Mouse (Mus musculus): Measurements from ENCODE around the gene Gm49510. TPM values are rescaled to one million over a fixed set of nuclear protein-coding genes. Genes with fewer than 3 reads are reported as not detected.

Gm49510 gene
- polyA plus RNA-seq, 1 experiment from 2014 or later: not detected

GRCm38 (mm10) chr15:78892440-78892839 lies 7.0 kb upstream of the Gm49510 start:
- no peaks in the 10 kb centered on the region for H3K27me3 ChIP-seq (replicated peaks; ENCODE audit: control insufficient read depth, insufficient read depth, low read length)
- H3K4me1 ChIP-seq (ENCODE audit: control insufficient read depth, insufficient read depth, low read length): no peaks in the 10 kb centered on the region
- H3K36me3 ChIP-seq (ENCODE audit: control insufficient read depth, insufficient read depth, low read length): peaks cover 71% of the 10 kb centered on the region
- H3K9me3 ChIP-seq (replicated peaks; ENCODE audit: control insufficient read depth, low read length): no peaks in the 10 kb centered on the region
- H3K4me3 ChIP-seq (ENCODE audit: low read depth, low read length): no peak overlapping the region
- H3K9ac ChIP-seq (ENCODE audit: low read length): no peak overlapping the region
- H3K27ac ChIP-seq (ENCODE audit: low read depth, low read length): no peak overlapping the region
- WGBS: 76% methylated on average over 7 of the region's 7 CpGs
- no peak for ATAC-seq
- DNase-seq (ENCODE audit: low spot score): no peak
- H3K4me2 ChIP-seq (ENCODE audit: low read length): no peak overlapping the region

DNA sequence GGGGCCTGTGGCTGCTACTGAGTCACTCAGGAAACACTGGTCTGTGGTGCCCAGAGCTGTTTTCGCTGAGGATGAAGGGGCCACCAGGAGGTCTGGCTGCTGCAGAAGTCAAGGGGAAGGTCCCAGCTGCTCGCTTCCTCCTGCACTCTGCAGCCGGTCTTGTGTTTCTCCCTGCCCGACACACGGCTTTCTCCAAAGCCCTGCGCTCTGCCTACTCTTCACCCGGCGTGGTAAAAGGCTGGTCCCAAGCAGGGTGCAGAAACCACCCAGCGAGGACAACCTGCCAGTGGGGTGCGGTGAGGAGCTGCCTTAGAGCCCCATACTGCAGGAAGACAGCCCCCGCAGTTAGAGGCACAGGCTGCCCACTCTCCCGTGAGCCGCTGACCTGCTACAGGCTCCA lies 4.7 kb upstream of the Gm49510 start:
- H3K4me1 ChIP-seq (ENCODE audit: control insufficient read depth, insufficient read depth, low read length): no peaks in the 10 kb centered on the region
- peaks cover 50% of the 10 kb centered on the region for H3K36me3 ChIP-seq (ENCODE audit: control insufficient read depth, insufficient read depth, low read length)
- no peak for ATAC-seq
- H3K4me2 ChIP-seq (ENCODE audit: low read length): no peak overlapping the region
- no peaks in the 10 kb centered on the region for H3K27me3 ChIP-seq (replicated peaks; ENCODE audit: control insufficient read depth, insufficient read depth, low read length)
- DNase-seq (ENCODE audit: low spot score): no peak
- no peak overlapping the region for H3K4me3 ChIP-seq (ENCODE audit: low read depth, low read length)
- H3K9me3 ChIP-seq (replicated peaks; ENCODE audit: control insufficient read depth, low read length): no peaks in the 10 kb centered on the region
- 86% methylated on average over 13 of the region's 13 CpGs for WGBS
- no peak overlapping the region for H3K9ac ChIP-seq (ENCODE audit: low read length)
- no peak overlapping the region for H3K27ac ChIP-seq (ENCODE audit: low read depth, low read length)

DNA sequence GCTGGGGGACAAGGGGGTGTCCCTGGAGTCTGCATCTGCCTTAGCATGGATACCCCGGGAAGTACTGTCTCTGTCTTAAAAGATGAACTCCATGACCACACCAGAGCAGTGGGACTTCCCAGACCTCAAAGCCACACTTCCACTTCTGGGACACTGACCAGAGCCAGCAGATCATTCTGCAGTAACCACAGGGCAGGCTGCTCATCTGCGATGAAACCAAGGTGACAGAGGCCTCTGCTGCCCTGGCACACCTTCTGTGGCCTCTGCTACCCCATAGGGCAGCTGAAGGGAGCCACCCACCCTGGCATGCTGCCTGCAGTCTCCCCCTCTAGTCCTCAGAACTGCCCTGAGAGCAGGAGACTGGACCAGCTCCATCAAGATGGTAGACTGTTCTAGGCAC lies 3.7 kb upstream of the Gm49510 start:
- DNase-seq (ENCODE audit: low spot score) (no peak), ATAC-seq (no peak)
- Histone ChIP-seq H3K36me3 (ENCODE audit: control insufficient read depth, insufficient read depth, low read length) (peaks cover 41% of the 10 kb centered on the region), H3K4me3 (ENCODE audit: low read depth, low read length) (no peak overlapping the region), H3K27me3 (replicated peaks; ENCODE audit: control insufficient read depth, insufficient read depth, low read length) (0 out of 2 replicates have a peak, but pooled peaks cover under 1% of the 10 kb centered on the region), H3K4me2 (ENCODE audit: low read length) (no peak overlapping the region), H3K27ac (ENCODE audit: low read depth, low read length) (no peak overlapping the region), H3K9me3 (replicated peaks; ENCODE audit: control insufficient read depth, low read length) (no peaks in the 10 kb centered on the region), H3K4me1 (ENCODE audit: control insufficient read depth, insufficient read depth, low read length) (peaks cover 4% of the 10 kb centered on the region; the same call in 1 of the 2 replicates), H3K9ac (ENCODE audit: low read length) (no peak overlapping the region)
- WGBS: 97% methylated on average over 2 of the region's 2 CpGs

DNA sequence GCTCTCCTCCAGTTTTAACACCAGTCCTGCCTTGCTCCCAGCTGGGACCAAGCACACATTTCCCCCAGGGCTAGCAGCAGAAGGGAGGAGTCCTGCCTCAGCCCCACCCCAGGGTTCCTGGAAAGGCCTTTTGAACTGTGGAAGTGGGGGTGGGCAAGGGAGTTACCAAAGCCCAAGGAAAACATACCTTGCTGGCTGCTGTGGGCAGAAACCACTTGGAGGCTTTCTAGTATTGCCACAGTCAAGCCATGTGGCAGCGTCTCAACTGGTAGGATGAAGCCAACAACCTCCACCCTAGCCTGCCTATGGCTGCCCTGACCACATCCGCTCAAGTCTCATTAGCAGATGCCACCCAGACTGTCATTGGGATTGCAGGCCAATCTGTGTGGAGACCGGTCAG lies 3.3 kb upstream of the Gm49510 start:
- 96% methylated on average over 3 of the region's 3 CpGs for WGBS
- Histone ChIP-seq H3K4me2 (ENCODE audit: low read length) (no peak overlapping the region), H3K4me3 (ENCODE audit: low read depth, low read length) (no peak overlapping the region), H3K27ac (ENCODE audit: low read depth, low read length) (no peak overlapping the region), H3K4me1 (ENCODE audit: control insufficient read depth, insufficient read depth, low read length) (peaks cover 4% of the 10 kb centered on the region; the same call in 1 of the 2 replicates), H3K27me3 (replicated peaks; ENCODE audit: control insufficient read depth, insufficient read depth, low read length) (0 out of 2 replicates have a peak, but pooled peaks cover 3% of the 10 kb centered on the region), H3K9ac (ENCODE audit: low read length) (no peak overlapping the region), H3K36me3 (ENCODE audit: control insufficient read depth, insufficient read depth, low read length) (peaks cover 37% of the 10 kb centered on the region), H3K9me3 (replicated peaks; ENCODE audit: control insufficient read depth, low read length) (no peaks in the 10 kb centered on the region)
- no peak for ATAC-seq
- DNase-seq (ENCODE audit: low spot score): no peak

DNA sequence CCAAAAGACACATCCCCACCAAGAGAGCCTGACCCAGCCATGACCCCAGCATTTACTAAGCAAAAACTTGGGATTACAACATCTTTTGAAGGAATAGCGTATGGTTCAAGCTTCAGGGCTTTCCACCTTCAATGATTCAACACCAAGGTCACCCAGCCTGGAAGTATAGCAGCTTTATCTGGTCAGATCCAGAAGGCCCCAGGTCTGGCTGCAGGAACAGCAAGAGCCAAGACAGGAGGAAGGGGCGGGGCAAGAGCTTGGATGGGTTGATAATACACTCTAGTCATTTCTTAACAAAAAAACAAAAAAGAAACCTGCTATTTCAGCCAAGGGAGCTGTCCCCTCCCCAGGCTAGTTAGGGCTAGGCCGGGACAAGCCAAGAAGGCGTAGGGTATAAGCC lies 2.0 kb upstream of the Gm49510 start:
- Histone ChIP-seq H3K27me3 (replicated peaks; ENCODE audit: control insufficient read depth, insufficient read depth, low read length) (0 out of 2 replicates have a peak, but pooled peaks cover 3% of the 10 kb centered on the region), H3K27ac (ENCODE audit: low read depth, low read length) (no peak overlapping the region), H3K4me2 (ENCODE audit: low read length) (no peak overlapping the region), H3K4me3 (ENCODE audit: low read depth, low read length) (no peak overlapping the region), H3K9me3 (replicated peaks; ENCODE audit: control insufficient read depth, low read length) (no peaks in the 10 kb centered on the region), H3K9ac (ENCODE audit: low read length) (no peak overlapping the region), H3K4me1 (ENCODE audit: control insufficient read depth, insufficient read depth, low read length) (peaks cover 4% of the 10 kb centered on the region; the same call in 1 of the 2 replicates), H3K36me3 (ENCODE audit: control insufficient read depth, insufficient read depth, low read length) (peaks cover 24% of the 10 kb centered on the region)
- ATAC-seq (no peak), DNase-seq (ENCODE audit: low spot score) (no peak)
- 86% methylated on average over 4 of the region's 4 CpGs for WGBS

GRCm38 (mm10) chr15:78898507-78899001 lies 913 bp upstream of the Gm49510 start:
- DNase-seq (ENCODE audit: low spot score): no peak
- Histone ChIP-seq H3K4me1 (ENCODE audit: control insufficient read depth, insufficient read depth, low read length) (peaks cover 4% of the 10 kb centered on the region; the same call in 1 of the 2 replicates), H3K4me2 (ENCODE audit: low read length) (no peak overlapping the region), H3K9ac (ENCODE audit: low read length) (no peak overlapping the region), H3K9me3 (replicated peaks; ENCODE audit: control insufficient read depth, low read length) (no peaks in the 10 kb centered on the region), H3K27me3 (replicated peaks; ENCODE audit: control insufficient read depth, insufficient read depth, low read length) (0 out of 2 replicates have a peak, but pooled peaks cover 3% of the 10 kb centered on the region), H3K27ac (ENCODE audit: low read depth, low read length) (no peak overlapping the region), H3K36me3 (ENCODE audit: control insufficient read depth, insufficient read depth, low read length) (peaks cover 15% of the 10 kb centered on the region), H3K4me3 (ENCODE audit: low read depth, low read length) (no peak overlapping the region)
- 58% methylated on average over 6 of the region's 6 CpGs for WGBS
- no peak for ATAC-seq

DNA sequence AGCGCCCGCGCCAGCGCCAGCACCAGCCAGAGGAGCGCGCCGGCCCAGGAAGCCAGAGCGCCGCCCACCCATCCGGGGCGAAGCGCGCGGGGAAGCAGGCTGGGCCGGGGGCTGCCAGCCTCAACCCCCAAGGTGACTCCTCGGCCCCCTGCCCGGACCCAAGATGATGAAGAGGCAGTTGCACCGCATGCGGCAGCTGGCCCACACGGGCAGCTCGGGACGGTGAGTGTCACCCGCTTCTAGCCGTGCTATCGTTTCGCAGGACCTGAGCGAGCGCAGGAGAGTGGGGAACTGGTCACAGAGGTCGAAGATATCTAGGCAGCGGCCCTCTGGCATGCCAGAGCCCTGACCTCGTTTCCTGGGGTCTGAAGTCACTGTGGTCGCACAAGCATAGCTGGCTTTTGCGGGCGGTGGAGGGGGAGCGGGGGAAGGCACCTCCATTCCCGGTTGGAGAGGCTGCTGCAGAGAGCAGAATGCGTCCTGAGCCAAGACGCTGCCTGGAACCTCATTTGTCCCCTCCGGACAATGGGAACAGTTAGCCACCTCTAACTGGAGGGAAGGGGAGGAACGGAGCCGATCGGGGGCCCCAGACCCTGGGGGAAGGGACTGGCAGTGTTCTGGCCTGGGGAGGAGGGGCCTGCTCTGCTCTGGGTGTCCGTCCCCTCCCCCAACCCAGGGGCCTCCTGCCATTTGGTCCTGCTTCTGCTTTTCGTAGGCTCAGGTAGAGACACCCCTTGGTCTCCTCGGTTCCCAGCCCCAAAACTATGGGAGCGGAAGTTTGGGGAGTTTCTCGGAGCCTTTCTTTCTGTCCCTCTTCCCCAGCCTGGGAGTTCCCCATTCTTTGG lies 495 bp downstream of the Gm49510 start, which contains the start of gene Sh3bp1:
Gene Sh3bp1, plus strand, starts transcription at position 29 of the 845 bp plus-strand sequence.
- Histone ChIP-seq H3K27ac (ENCODE audit: low read depth, low read length) (peak within 1 kb of the TSS; percentile 17; the same call in 1 of the 2 replicates), H3K9ac (ENCODE audit: low read length) (peak within 1 kb of the TSS; percentile 69), H3K4me1 (ENCODE audit: control insufficient read depth, insufficient read depth, low read length) (peaks cover 4% of the 10 kb centered on the region; the same call in 1 of the 2 replicates), H3K36me3 (ENCODE audit: control insufficient read depth, insufficient read depth, low read length) (peaks cover 4% of the 10 kb centered on the region; the same call in 1 of the 2 replicates), H3K9me3 (replicated peaks; ENCODE audit: control insufficient read depth, low read length) (no peaks in the 10 kb centered on the region), H3K4me2 (ENCODE audit: low read length) (peak within 1 kb of the TSS; percentile 88), H3K27me3 (replicated peaks; ENCODE audit: control insufficient read depth, insufficient read depth, low read length) (0 out of 2 replicates have a peak, but pooled peaks cover 3% of the 10 kb centered on the region), H3K4me3 (ENCODE audit: low read depth, low read length) (peak within 1 kb of the TSS; percentile 46)
- 2% methylated on average over 47 of the region's 47 CpGs for WGBS
- DNase-seq (ENCODE audit: low spot score): peak; percentile 50
- ATAC-seq: peak; percentile 50; the same call in 1 of the 2 replicates

- 0 out of 2 replicates have a peak, but pooled peaks cover 3% of the 10 kb centered on the region for H3K27me3 ChIP-seq (replicated peaks; ENCODE audit: control insufficient read depth, insufficient read depth, low read length)
- H3K4me1 ChIP-seq (ENCODE audit: control insufficient read depth, insufficient read depth, low read length): peaks cover 4% of the 10 kb centered on the region; the same call in 1 of the 2 replicates
- H3K9me3 ChIP-seq (replicated peaks; ENCODE audit: control insufficient read depth, low read length): no peaks in the 10 kb centered on the region
- no peak for ATAC-seq
- peak overlapping the region; percentile 46 for H3K4me3 ChIP-seq (ENCODE audit: low read depth, low read length)
- H3K27ac ChIP-seq (ENCODE audit: low read depth, low read length): no peak overlapping the region
- 22% methylated on average over 18 of the region's 18 CpGs for WGBS
- H3K4me2 ChIP-seq (ENCODE audit: low read length): peak overlapping the region; percentile 88
- H3K36me3 ChIP-seq (ENCODE audit: control insufficient read depth, insufficient read depth, low read length): no peaks in the 10 kb centered on the region
- DNase-seq (ENCODE audit: low spot score): no peak
- peak overlapping the region; percentile 69 for H3K9ac ChIP-seq (ENCODE audit: low read length)
These were observed 1.3 kb downstream of the Gm49510 start for GRCm38 (mm10) chr15:78900585-78901421.
